Mouse (Mus musculus) cerebellum, adult 11-12 months (tissue): Measurements from ENCODE around the gene C530008M17Rik.
"Not testable (repeated sequence)": the region's sequence is repeated elsewhere in the genome, so short reads cannot be mapped to it uniquely, and the experiment has no call there.

Experiments used
- DNase-seq: peaks from one replicate; pipeline ENCODE4 v3.0.0; 2022

The C530008M17Rik gene

DNA sequence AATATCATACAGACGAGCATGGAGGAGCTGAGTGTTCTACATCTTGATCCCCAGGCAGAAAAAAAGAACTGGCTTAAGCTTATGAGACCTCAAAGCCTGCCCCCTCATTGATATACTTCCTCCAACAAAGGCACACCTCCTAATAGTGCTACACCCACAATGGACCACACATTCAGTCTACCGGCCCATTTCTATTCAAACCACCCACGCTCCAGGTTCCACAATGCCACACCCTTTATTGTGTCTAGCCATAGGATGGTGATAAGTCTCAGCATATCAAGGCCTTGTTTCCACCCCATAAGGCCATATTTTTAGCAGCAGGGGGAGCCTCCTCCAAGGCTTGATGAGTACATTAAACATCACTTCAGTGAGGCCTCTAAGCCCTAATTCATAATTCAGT lies 254.5 kb downstream of the C530008M17Rik start:
- no peak for DNase-seq

DNA sequence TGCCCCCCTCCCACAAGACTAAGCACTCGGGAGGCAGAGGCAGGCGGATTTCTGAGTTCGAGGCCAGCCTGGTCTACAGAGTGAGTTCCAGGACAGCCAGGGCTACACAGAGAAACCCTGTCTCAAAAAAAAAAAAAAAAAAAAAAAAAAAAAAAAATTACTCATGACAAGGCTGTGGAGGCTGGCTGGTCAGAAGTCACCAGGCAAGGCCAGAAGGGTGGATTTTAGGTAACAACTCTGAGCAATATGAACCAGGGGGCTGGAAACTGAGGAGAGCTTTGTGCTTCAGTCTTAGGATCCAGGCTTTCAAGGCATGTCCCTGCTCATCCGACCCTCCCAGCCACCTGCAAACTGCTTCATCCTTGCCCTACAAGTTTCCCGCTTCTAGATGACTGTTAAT lies 256.2 kb downstream of the C530008M17Rik start:
- DNase-seq, result not testable (repeated sequence)

- DNase-seq, result no peak
Measured at GRCm38 (mm10) chr5:76922833-76923232, 266.5 kb downstream of the C530008M17Rik start.
